Mouse (Mus musculus) embryo, embryonic 11 days (tissue): ENCODE data around the gene Dnah7a.
"Not testable (repeated sequence)": the region's sequence is repeated elsewhere in the genome, so short reads cannot be mapped to it uniquely, and the experiment has no call there.

Experiments used
- DNase-seq: peaks from one replicate; pipeline ENCODE4 v3.0.0-alpha.2; 2015

Dnah7a gene

GRCm38 (mm10) chr1:53664268-53664667 is 42.3 kb downstream of the Dnah7a start:
- DNase-seq: not testable (repeated sequence)

GRCm38 (mm10) chr1:53639865-53640794 is 66.5 kb downstream of the Dnah7a start:
- no peak for DNase-seq

- DNase-seq: not testable (repeated sequence)
These were observed 70.9 kb downstream of the Dnah7a start for GRCm38 (mm10) chr1:53635641-53636040.

GRCm38 (mm10) chr1:53632040-53632439 is 74.5 kb downstream of the Dnah7a start:
- DNase-seq: not testable (repeated sequence)

- no peak for DNase-seq
These were observed 76.6 kb downstream of the Dnah7a start for GRCm38 (mm10) chr1:53630011-53630410.

GRCm38 (mm10) chr1:53613486-53613885 is 93.1 kb downstream of the Dnah7a start:
- DNase-seq: no peak

GRCm38 (mm10) chr1:53581326-53581725 is 125.3 kb downstream of the Dnah7a start:
- not testable (repeated sequence) for DNase-seq

- DNase-seq: not testable (repeated sequence)
These were observed 148.7 kb downstream of the Dnah7a start for GRCm38 (mm10) chr1:53557918-53558317.

- DNase-seq: not testable (repeated sequence)
These were observed 159.6 kb downstream of the Dnah7a start for GRCm38 (mm10) chr1:53547018-53547417.

GRCm38 (mm10) chr1:53538356-53538755 is 168.2 kb downstream of the Dnah7a start:
- not testable (repeated sequence) for DNase-seq

- DNase-seq: not testable (repeated sequence)
These were observed 171.8 kb downstream of the Dnah7a start for GRCm38 (mm10) chr1:53534826-53535225.

GRCm38 (mm10) chr1:53526021-53526420 is 180.6 kb downstream of the Dnah7a start:
- not testable (repeated sequence) for DNase-seq

- no peak for DNase-seq
These were observed 232.9 kb downstream of the Dnah7a start for GRCm38 (mm10) chr1:53473699-53474098.

- DNase-seq: not testable (repeated sequence)
These were observed 234.5 kb downstream of the Dnah7a start for GRCm38 (mm10) chr1:53472084-53472483.

- no peak for DNase-seq
These were observed 239.3 kb downstream of the Dnah7a start for GRCm38 (mm10) chr1:53467325-53467670.

GRCm38 (mm10) chr1:53466524-53467324 is 239.9 kb downstream of the Dnah7a start:
- not testable (repeated sequence) for DNase-seq

GRCm38 (mm10) chr1:53439173-53439572 is 267.4 kb downstream of the Dnah7a start:
- DNase-seq: not testable (repeated sequence)

GRCm38 (mm10) chr1:53432433-53432832 is 274.2 kb downstream of the Dnah7a start:
- DNase-seq: not testable (repeated sequence)

- no peak for DNase-seq
These were observed 300.7 kb downstream of the Dnah7a start for GRCm38 (mm10) chr1:53405803-53406325.

GRCm38 (mm10) chr1:53393936-53394760 is 312.4 kb downstream of the Dnah7a start:
- peak; percentile 37 for DNase-seq

GRCm38 (mm10) chr1:53388762-53389161 is 317.8 kb downstream of the Dnah7a start:
- DNase-seq: no peak

- no peak for DNase-seq
These were observed 322.4 kb downstream of the Dnah7a start for GRCm38 (mm10) chr1:53384085-53384688.
